Mouse (Mus musculus) heart, adult 2 months (tissue): ENCODE measurements around the gene Wdr1.

Experiments used
- CTCF ChIP-seq: fragments of 200-600 bp; IDR thresholded peaks from 2 replicates; pipeline ENCODE4 v1.8.1; 2022; ENCODE audit warnings: antibody characterized with exemption, mild to moderate bottlenecking, moderate library complexity
- EP300 ChIP-seq: fragments of 200-500 bp; IDR thresholded peaks from 2 replicates; pipeline ENCODE4 v1.6.1; 2011; ENCODE audit warnings: low read depth, low read length, control low read depth; ENCODE audit not compliant: insufficient read depth

DNA sequence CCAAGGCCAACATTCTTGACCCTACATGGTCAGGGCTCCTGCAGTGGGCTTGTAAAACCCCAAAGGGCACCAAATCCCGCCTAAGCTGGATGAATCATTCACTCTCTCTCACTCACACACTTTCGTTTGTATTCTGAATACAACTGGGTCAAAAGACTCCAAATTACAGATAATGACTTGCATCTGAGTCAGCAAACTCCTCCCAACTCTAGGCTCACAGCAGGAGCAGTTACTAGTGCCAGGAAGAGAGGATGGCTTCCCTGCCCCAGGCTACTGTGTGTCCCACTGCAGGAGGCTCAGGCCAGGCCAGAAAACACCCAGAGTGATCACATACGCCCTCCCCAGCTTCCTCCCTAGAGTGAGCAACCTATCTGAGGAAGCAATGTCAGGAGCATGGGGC, 9.1 kb downstream of the Wdr1 start:
- TF ChIP-seq CTCF (no peak), EP300 (no peak)
